ENCODE assay signal across 9 mouse cellular contexts in the genomic region with DNA sequence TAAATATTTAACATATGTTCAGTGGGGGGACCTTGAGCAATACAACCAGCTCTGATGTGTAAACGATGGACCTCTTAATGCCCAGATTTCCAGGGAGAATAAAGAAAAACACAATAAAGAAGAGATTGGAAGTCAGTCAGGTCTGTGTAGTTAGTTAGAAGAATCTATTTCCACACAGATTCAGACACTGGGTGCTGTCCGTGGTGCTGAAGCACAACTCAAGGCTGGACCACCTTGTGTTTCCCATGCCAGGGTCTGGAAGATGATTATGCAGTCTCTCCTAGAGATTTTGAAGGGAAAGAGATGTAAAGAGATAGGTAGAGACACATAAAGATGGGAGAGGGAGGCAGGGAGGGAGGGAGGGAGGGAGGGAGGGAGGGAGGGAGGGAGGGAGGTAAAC.
DNase-seq lines count a peak whose midpoint lies in the region; ATAC-seq and TF ChIP-seq lines count a peak whose summit lies in the region.
"Had no signal": no experiment of that assay in that cellular context is flagged by ENCODE, and none has a peak within 500 bp of the region (broad histone marks: within the 10 kb centered on the region; RNA-seq: fewer than 3 reads in every experiment).

No protein-coding gene starts in this region.

- peak; percentile 79 for DNase-seq in forebrain, embryonic 11.5 days (ENCODE audit: low spot score)
- no peak for DNase-seq in forebrain, postnatal 0 days
- peak; percentile 69 for DNase-seq in neural tube, embryonic 10.5 days (ENCODE audit: extremely low spot score, low spot score)
- DNase-seq in hindbrain, postnatal 0 days (ENCODE audit: low spot score) = peak; percentile 57
- DNase-seq in splenic B cell, adult 2 months (ENCODE audit: low read depth, low spot score) = peak; percentile 2
- DNase-seq in cerebellum, adult 2 months = no peak

- no peaks in the 10 kb centered on the region for H3K4me1 ChIP-seq in forebrain, embryonic 11.5 days (replicated peaks; ENCODE audit: control insufficient read depth, insufficient read depth, low read length)
- H3K4me1 ChIP-seq in forebrain, postnatal 0 days (ENCODE audit: insufficient read depth) = no peaks in the 10 kb centered on the region
- H3K4me1 ChIP-seq in neural tube, embryonic 15.5 days = no peaks in the 10 kb centered on the region
- no peaks in the 10 kb centered on the region for H3K4me1 ChIP-seq in hindbrain, postnatal 0 days (ENCODE audit: insufficient read depth, low read length)
- H3K4me1 ChIP-seq in cerebellum, adult 2 months (ENCODE audit: control insufficient read depth, insufficient read depth, low read length) = no peaks in the 10 kb centered on the region
- H3K4me1 ChIP-seq: liver, embryonic 15.5 days had no signal

- no peak overlapping the region for H3K4me2 ChIP-seq in forebrain, embryonic 11.5 days (ENCODE audit: low read depth, low read length, severe bottlenecking)
- H3K4me2 ChIP-seq in forebrain, postnatal 0 days (ENCODE audit: low read depth) = no peak overlapping the region
- H3K4me2 ChIP-seq in neural tube, embryonic 15.5 days = no peak overlapping the region
- no peak overlapping the region for H3K4me2 ChIP-seq in hindbrain, postnatal 0 days (ENCODE audit: low read depth, low read length)
- H3K4me2 ChIP-seq: liver, embryonic 15.5 days had no signal

- TF ChIP-seq CTCF in forebrain, postnatal 0 days (IDR thresholded peaks at IDR 0.05; ENCODE audit: low read depth) = no peak
- TF ChIP-seq CTCF in hindbrain, postnatal 0 days (IDR thresholded peaks at IDR 0.05; ENCODE audit: low read depth) = no peak
- TF ChIP-seq CTCF in cerebellum, adult 2 months (IDR thresholded peaks at IDR 0.05; ENCODE audit: borderline replicate concordance, insufficient read depth, low read depth, low read length) = no peak

- H3K9ac ChIP-seq in forebrain, embryonic 11.5 days (ENCODE audit: low read length) = no peak overlapping the region
- no peak overlapping the region for H3K9ac ChIP-seq in forebrain, postnatal 0 days
- H3K9ac ChIP-seq in neural tube, embryonic 15.5 days (replicated peaks) = no peak overlapping the region
- H3K9ac ChIP-seq in hindbrain, postnatal 0 days (replicated peaks; ENCODE audit: low read length) = no peak overlapping the region
- H3K9ac ChIP-seq: liver, embryonic 15.5 days had no signal

- 27% methylated on average over 2 of the region's 2 CpGs for WGBS in forebrain, embryonic 11.5 days
- WGBS in forebrain, postnatal 0 days = 28% methylated on average over 2 of the region's 2 CpGs
- 29% methylated on average over 2 of the region's 2 CpGs for WGBS in neural tube, embryonic 15.5 days
- 39% methylated on average over 2 of the region's 2 CpGs for WGBS in hindbrain, postnatal 0 days
- 35% methylated on average over 2 of the region's 2 CpGs for WGBS in cerebellum, adult 2 months

- no peak overlapping the region for H3K27ac ChIP-seq in forebrain, embryonic 11.5 days (ENCODE audit: low read depth, low read length)
- no peak overlapping the region for H3K27ac ChIP-seq in forebrain, postnatal 0 days (ENCODE audit: low read depth, low read length)
- no peak overlapping the region for H3K27ac ChIP-seq in neural tube, embryonic 15.5 days (replicated peaks)
- no peak overlapping the region for H3K27ac ChIP-seq in hindbrain, postnatal 0 days
- no peak overlapping the region for H3K27ac ChIP-seq in cerebellum, adult 2 months (ENCODE audit: insufficient read depth, low read length)
- H3K27ac ChIP-seq: liver, embryonic 15.5 days had no signal

- no peak for ATAC-seq in forebrain, embryonic 11.5 days (replicated peaks; ENCODE audit: low FRiP score)
- no peak for ATAC-seq in forebrain, postnatal 0 days
- ATAC-seq in neural tube, embryonic 15.5 days (ENCODE audit: low FRiP score) = no peak
- no peak for ATAC-seq in hindbrain, postnatal 0 days
- ATAC-seq in monocyte, adult 5-6 weeks (replicated peaks; ENCODE audit: insufficient number of reproducible peaks, low FRiP score, low TSS enrichment, poor library complexity, severe bottlenecking) = no peak

- no peaks in the 10 kb centered on the region for H3K9me3 ChIP-seq in forebrain, embryonic 11.5 days (ENCODE audit: control insufficient read depth, low read length)
- no peaks in the 10 kb centered on the region for H3K9me3 ChIP-seq in forebrain, postnatal 0 days (ENCODE audit: low read length)
- no peaks in the 10 kb centered on the region for H3K9me3 ChIP-seq in neural tube, embryonic 15.5 days (replicated peaks)
- no peaks in the 10 kb centered on the region for H3K9me3 ChIP-seq in hindbrain, postnatal 0 days (ENCODE audit: low read length)
- H3K9me3 ChIP-seq: liver, embryonic 15.5 days had no signal

- no peaks in the 10 kb centered on the region for H3K36me3 ChIP-seq in forebrain, embryonic 11.5 days (ENCODE audit: control insufficient read depth, insufficient read depth, low read length)
- H3K36me3 ChIP-seq in forebrain, postnatal 0 days (ENCODE audit: insufficient read depth) = no peaks in the 10 kb centered on the region
- no peaks in the 10 kb centered on the region for H3K36me3 ChIP-seq in neural tube, embryonic 15.5 days
- no peaks in the 10 kb centered on the region for H3K36me3 ChIP-seq in hindbrain, postnatal 0 days (ENCODE audit: insufficient read depth, low read length)
- H3K36me3 ChIP-seq in splenic B cell, adult 2 months (ENCODE audit: control insufficient read depth, insufficient read depth, low read length, poor library complexity, severe bottlenecking) = no peaks in the 10 kb centered on the region
- H3K36me3 ChIP-seq: liver, embryonic 15.5 days had no signal

- no peak for TF ChIP-seq POLR2A in cerebellum, adult 2 months (IDR thresholded peaks at IDR 0.05; ENCODE audit: borderline replicate concordance, insufficient read depth, low read length)

- H3K4me3 ChIP-seq in forebrain, embryonic 11.5 days (ENCODE audit: low read depth, low read length) = no peak overlapping the region
- H3K4me3 ChIP-seq in forebrain, postnatal 0 days (ENCODE audit: low read depth, low read length) = no peak overlapping the region
- H3K4me3 ChIP-seq in neural tube, embryonic 15.5 days (replicated peaks) = no peak overlapping the region
- no peak overlapping the region for H3K4me3 ChIP-seq in hindbrain, postnatal 0 days (ENCODE audit: low read length)
- H3K4me3 ChIP-seq in cerebellum, adult 2 months (replicated peaks; ENCODE audit: insufficient read depth, low read depth, low read length) = no peak overlapping the region
- H3K4me3 ChIP-seq: liver, embryonic 15.5 days had no signal

- H3K27me3 ChIP-seq in forebrain, embryonic 11.5 days (ENCODE audit: control insufficient read depth, insufficient read depth, low read length) = no peaks in the 10 kb centered on the region
- H3K27me3 ChIP-seq in forebrain, postnatal 0 days (ENCODE audit: insufficient read depth, low read length) = no peaks in the 10 kb centered on the region
- H3K27me3 ChIP-seq in neural tube, embryonic 15.5 days (replicated peaks) = no peaks in the 10 kb centered on the region
- no peaks in the 10 kb centered on the region for H3K27me3 ChIP-seq in hindbrain, postnatal 0 days (ENCODE audit: insufficient read depth, low read length)
- H3K27me3 ChIP-seq in splenic B cell, adult 2 months (ENCODE audit: control insufficient read depth, insufficient read depth, low read length, poor library complexity, severe bottlenecking) = no peaks in the 10 kb centered on the region
- no peaks in the 10 kb centered on the region for H3K27me3 ChIP-seq in cerebellum, adult 2 months (ENCODE audit: control insufficient read depth, insufficient read depth, low read length)
- H3K27me3 ChIP-seq: liver, embryonic 15.5 days had no signal

Comparison
In these comparisons a context has a peak if more than half of its experiments do, and no peak if none do; other contexts are left out.
1. DNase-seq: peak in forebrain, embryonic 11.5 days (single experiment), neural tube, embryonic 10.5 days (single experiment), hindbrain, postnatal 0 days (single experiment) and splenic B cell, adult 2 months (single experiment); none in forebrain, postnatal 0 days (single experiment) and cerebellum, adult 2 months (0 of 2).